Mouse (Mus musculus) ES-Bruce4 (cell line): ENCODE data around the gene Bcl2l13.

Source experiments
- CTCF ChIP-seq: IDR thresholded peaks from one replicate; pipeline ENCODE4 v1.8.1; 2011; ENCODE audit warnings: low read depth, low read length
- POLR2A ChIP-seq: IDR thresholded peaks from one replicate; pipeline ENCODE4 v1.8.1; 2011; ENCODE audit warnings: low read length; ENCODE audit not compliant: insufficient read depth

DNA sequence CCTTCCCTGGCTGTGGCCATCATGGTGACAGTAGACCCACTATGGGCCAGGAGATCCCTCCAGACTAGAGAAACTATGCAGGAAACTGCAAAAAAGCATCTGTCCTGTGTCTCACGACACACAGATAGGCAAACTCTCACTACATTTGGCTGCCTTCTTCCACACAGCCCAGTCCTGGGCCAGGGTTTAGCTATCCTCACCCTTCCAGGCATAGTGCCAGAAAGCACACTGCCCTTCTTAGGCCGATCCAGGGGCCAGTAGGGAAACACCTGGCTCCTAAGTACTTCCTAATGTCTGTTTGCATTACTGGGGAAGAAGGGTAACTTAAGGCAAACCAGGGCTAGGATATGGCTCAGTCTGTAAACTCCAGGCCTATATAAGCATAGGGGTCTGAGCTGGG lies 76.9 kb downstream of the Bcl2l13 start:
- TF ChIP-seq CTCF: no peak
- no peak for TF ChIP-seq POLR2A
